Mouse (Mus musculus) urinary bladder, postnatal 14 days (tissue): ENCODE measurements at regions not wholly inside any gene's neighbourhood (a gene's known extent, or its start where the extent isn't known, plus 50 kb on each side); places are given as distances from the start of the nearest gene placed in this dataset.

Experiments used
- DNase-seq: peaks from one replicate; pipeline ENCODE4 v3.0.0; 2021; ENCODE audit warnings: low spot score

DNA sequence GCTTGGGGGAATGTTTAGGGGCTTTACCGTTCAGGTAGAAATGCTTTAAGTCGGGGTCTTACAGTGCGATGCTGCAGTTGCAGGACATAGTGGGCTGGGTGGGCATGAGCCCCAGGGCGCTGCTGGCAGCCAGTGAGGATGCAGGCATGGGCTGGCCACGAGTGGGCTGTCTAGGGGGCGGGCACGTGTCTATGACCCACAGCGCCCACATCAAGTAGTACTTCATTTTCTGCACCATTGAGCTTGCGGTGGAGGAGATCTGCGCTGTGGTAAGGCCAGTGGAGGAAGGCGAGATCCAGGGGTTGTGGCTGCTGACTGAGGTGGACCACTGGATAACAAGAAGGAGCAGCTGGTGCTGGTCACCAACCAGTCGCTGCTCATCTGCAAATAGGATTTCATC, 52.4 kb upstream of the Olfr291 start:
- DNase-seq = no peak

DNA sequence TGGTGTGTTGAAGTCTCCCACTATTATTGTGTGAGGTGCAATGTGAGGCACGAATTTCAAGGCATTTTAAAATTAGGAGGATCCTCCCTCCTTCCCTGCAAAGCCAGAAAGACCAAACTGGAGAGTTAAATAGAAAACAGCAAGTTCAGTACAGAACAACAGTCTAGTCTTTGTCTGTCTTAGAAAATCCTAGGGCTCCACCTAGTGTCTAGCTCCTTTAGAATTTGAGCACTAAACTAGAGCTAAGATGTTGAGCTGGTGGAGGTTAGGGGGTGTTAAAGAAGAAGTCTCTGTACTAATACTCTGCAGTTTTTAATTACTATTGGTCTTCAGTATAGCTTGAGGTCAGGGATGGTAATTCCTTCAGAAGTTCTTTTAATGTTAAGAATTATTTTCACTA, 58.7 kb upstream of the Olfr291 start:
- DNase-seq = no peak

DNA sequence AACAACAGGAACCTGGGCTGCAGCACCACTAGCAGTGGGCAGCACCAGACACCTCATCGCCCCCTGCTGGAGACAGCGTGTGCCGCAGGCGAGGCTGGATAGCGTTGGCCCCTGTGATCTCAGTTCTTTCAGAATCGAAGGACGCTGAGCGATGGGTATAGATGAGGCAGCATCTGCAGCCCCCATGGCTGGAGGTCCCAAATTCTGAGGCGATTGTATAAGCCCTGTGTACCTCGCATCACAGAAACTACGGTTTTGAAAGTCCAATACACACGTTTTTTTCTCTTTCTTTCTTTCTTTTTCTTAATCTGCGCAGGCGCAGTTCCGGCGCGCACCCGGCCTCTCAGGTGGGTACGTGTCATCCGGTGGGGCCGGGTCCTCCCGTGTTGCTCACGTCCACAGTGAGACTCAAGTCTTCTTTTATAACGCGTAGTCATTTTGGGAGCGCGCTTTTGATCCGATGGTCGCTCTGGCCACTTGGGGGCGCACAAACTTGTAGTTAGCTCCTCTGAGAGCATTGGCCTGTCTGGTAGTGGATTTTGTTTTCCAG, 74.0 kb upstream of the Olfr291 start:
- DNase-seq = peak; percentile 87

- no peak for DNase-seq
These were observed 75.7 kb upstream of the Olfr291 start for GRCm38 (mm10) chr7:84777696-84778095.

- DNase-seq = no peak
These were observed 66.5 kb upstream of the Zfand6 start for GRCm38 (mm10) chr7:84756261-84756660.

DNA sequence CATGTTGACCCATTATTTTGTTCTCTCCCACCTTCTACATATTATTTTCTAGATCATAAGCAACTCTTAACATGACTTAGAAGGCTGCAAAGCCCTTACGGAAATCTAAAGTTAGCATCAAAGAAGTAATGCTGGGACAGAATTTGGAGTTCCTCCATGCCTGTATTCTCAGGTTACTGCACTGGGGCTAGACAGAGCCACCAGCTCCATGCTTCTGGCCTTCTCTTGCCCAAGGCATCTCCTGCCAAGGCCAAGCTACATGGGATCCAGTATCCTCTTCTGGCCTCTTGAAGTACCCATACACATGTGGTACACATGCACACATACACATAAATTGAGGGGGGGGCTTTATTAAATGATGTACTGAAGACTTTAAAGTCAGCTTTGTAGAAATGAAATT, 63.6 kb upstream of the Zfand6 start:
- no peak for DNase-seq

DNA sequence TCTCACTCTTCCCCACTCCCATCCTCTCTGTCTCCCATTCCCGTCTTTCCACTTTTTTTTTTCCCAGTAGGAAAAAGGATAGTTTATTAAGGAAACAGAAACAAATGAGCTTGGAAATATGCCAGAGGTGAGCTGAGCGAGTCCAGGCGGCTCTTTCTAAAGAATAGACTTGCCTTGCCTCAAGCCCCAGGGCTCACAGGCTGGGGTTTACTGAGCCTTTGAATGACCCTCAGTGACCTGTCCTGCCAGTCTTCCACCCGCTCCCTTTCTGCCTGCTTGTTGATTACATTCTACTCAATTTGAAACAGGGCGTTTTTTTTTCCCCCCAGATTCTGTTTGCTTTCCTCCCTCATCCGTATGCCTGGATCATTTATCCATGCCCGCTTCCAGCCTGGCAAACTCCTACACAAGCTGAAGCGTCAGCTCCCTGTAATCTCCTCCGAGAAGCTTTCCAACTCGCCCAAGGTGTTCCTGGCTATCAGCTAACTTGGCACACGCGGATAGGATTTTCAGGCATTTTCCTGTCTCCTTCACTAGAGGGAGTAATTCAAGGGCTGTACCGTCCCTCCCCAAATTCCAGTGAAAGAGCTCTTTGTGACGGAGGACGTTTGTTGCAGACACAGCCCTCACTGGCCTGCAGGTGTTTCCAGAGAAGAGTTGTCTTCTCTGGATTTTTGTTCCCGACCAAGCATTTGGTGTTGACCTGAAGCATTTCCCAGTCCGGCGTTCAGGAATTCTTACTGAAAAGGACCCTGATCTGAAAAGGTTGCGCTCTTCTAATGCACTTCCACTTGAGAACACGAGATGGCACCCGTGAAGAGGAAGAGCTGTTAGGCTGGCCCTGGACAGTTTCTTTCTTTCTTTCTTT, 59.9 kb upstream of the Zfand6 start:
- DNase-seq = peak; percentile 69

GRCm38 (mm10) chr7:84747847-84748246, 58.1 kb upstream of the Zfand6 start:
- DNase-seq = no peak

DNA sequence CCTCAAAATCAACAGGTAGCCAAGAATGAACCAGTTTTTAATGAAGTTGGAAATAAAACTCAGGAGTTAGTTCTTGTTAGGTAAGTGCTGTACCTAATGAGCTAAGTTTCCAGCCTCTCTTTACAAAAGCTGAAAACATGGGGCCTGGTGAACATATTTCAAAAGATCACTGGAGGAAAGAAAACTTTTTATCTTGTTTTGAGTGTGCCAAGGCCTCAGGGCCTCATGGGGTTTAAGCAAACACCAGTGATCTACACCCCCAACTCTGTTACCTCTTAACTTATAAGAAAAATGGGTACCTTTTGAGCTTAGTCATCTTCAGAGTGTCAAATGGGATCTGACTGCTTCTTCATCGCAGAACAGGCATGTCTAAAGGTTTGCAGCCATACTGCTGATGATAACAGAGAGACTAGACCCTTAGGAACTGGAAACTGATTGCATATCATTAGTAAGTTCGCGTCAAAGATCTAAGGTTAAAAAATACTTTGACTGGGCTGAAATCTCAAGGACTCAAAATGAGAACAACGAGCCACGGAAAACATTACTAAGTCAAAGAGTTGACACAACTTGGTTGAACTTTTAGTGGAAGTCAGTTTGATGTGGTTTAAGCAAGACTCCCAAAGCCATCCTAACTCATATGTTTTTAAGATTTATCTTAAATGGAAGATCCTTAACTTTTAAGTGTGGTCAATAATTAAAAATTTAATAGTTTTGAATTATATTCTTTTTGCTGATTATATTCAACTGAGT, 54.7 kb upstream of the Zfand6 start:
- DNase-seq = no peak

- DNase-seq = no peak
These were observed 50.2 kb upstream of the Zfand6 start for GRCm38 (mm10) chr7:84739965-84740390.
